Mouse (Mus musculus): ENCODE measurements around the gene Pcnx4. TPM values are rescaled to one million over a fixed set of nuclear protein-coding genes. Genes with fewer than 3 reads are reported as not detected.

The Pcnx4 gene
- polyA plus RNA-seq, 1 experiment, result 5.0 TPM

GRCm38 (mm10) chr12:72519855-72520254 lies 16.3 kb upstream of the Pcnx4 start:
- Histone ChIP-seq H3K27ac (ENCODE audit: insufficient read depth, low read depth, low read length) (no peak overlapping the region), H3K4me3 (ENCODE audit: insufficient read depth, low read length) (no peak overlapping the region), H3K4me1 (ENCODE audit: control insufficient read depth, insufficient read depth, low read length) (peaks cover 1% of the 10 kb centered on the region)
- TF ChIP-seq CTCF (IDR thresholded peaks at IDR 0.05; ENCODE audit: low read depth, low read length), result no peak
- no peak for TF ChIP-seq POLR2A (IDR thresholded peaks at IDR 0.05; ENCODE audit: borderline replicate concordance, low read depth, low read length)

GRCm38 (mm10) chr12:72520645-72521044 lies 15.5 kb upstream of the Pcnx4 start:
- TF ChIP-seq CTCF (IDR thresholded peaks at IDR 0.05; ENCODE audit: low read depth, low read length), result no peak
- TF ChIP-seq POLR2A (IDR thresholded peaks at IDR 0.05; ENCODE audit: borderline replicate concordance, low read depth, low read length), result no peak
- Histone ChIP-seq H3K27ac (ENCODE audit: insufficient read depth, low read depth, low read length) (no peak overlapping the region), H3K4me1 (ENCODE audit: control insufficient read depth, insufficient read depth, low read length) (no peaks in the 10 kb centered on the region), H3K4me3 (ENCODE audit: insufficient read depth, low read length) (no peak overlapping the region)

- no peaks in the 10 kb centered on the region for H3K4me1 ChIP-seq (ENCODE audit: control insufficient read depth, insufficient read depth, low read length)
- TF ChIP-seq POLR2A (IDR thresholded peaks at IDR 0.05; ENCODE audit: borderline replicate concordance, low read depth, low read length) (no peak), CTCF (IDR thresholded peaks at IDR 0.05; ENCODE audit: low read depth, low read length) (no peak)
- H3K27ac ChIP-seq (ENCODE audit: insufficient read depth, low read depth, low read length), result no peak overlapping the region
- no peak overlapping the region for H3K4me3 ChIP-seq (ENCODE audit: insufficient read depth, low read length)
These were observed 10.6 kb upstream of the Pcnx4 start for GRCm38 (mm10) chr12:72525588-72525987.

GRCm38 (mm10) chr12:72532303-72532702 lies 3.9 kb upstream of the Pcnx4 start:
- no peak for TF ChIP-seq CTCF (IDR thresholded peaks at IDR 0.05; ENCODE audit: low read depth, low read length)
- no peak for TF ChIP-seq POLR2A (IDR thresholded peaks at IDR 0.05; ENCODE audit: borderline replicate concordance, low read depth, low read length)
- Histone ChIP-seq H3K27ac (ENCODE audit: insufficient read depth, low read depth, low read length) (no peak overlapping the region), H3K4me1 (ENCODE audit: control insufficient read depth, insufficient read depth, low read length) (peaks cover 3% of the 10 kb centered on the region; the same call in 1 of the 2 replicates), H3K4me3 (ENCODE audit: insufficient read depth, low read length) (no peak overlapping the region)

GRCm38 (mm10) chr12:72533986-72534385 lies 2.2 kb upstream of the Pcnx4 start:
- Histone ChIP-seq H3K4me1 (ENCODE audit: control insufficient read depth, insufficient read depth, low read length) (peaks cover 3% of the 10 kb centered on the region; the same call in 1 of the 2 replicates), H3K4me3 (ENCODE audit: insufficient read depth, low read length) (no peak overlapping the region), H3K27ac (ENCODE audit: insufficient read depth, low read depth, low read length) (no peak overlapping the region)
- TF ChIP-seq CTCF (IDR thresholded peaks at IDR 0.05; ENCODE audit: low read depth, low read length) (no peak), POLR2A (IDR thresholded peaks at IDR 0.05; ENCODE audit: borderline replicate concordance, low read depth, low read length) (no peak)

- H3K27ac ChIP-seq (ENCODE audit: insufficient read depth, low read depth, low read length), result no peak overlapping the region
- H3K4me3 ChIP-seq (ENCODE audit: insufficient read depth, low read length), result peak overlapping the region; percentile 35
- TF ChIP-seq CTCF (IDR thresholded peaks at IDR 0.05; ENCODE audit: low read depth, low read length) (no peak), POLR2A (IDR thresholded peaks at IDR 0.05; ENCODE audit: borderline replicate concordance, low read depth, low read length) (no peak)
- H3K4me1 ChIP-seq (ENCODE audit: control insufficient read depth, insufficient read depth, low read length), result peaks cover 3% of the 10 kb centered on the region; the same call in 1 of the 2 replicates
These were observed 584 bp upstream of the Pcnx4 start for GRCm38 (mm10) chr12:72535599-72535998.

GRCm38 (mm10) chr12:72538571-72538970 lies 2.4 kb downstream of the Pcnx4 start:
- Histone ChIP-seq H3K4me3 (ENCODE audit: insufficient read depth, low read length) (no peak overlapping the region), H3K4me1 (ENCODE audit: control insufficient read depth, insufficient read depth, low read length) (peaks cover 3% of the 10 kb centered on the region; the same call in 1 of the 2 replicates), H3K27ac (ENCODE audit: insufficient read depth, low read depth, low read length) (no peak overlapping the region)
- TF ChIP-seq CTCF (IDR thresholded peaks at IDR 0.05; ENCODE audit: low read depth, low read length) (no peak), POLR2A (IDR thresholded peaks at IDR 0.05; ENCODE audit: borderline replicate concordance, low read depth, low read length) (no peak)

GRCm38 (mm10) chr12:72554347-72554746 lies 18.2 kb downstream of the Pcnx4 start:
- Histone ChIP-seq H3K27ac (ENCODE audit: insufficient read depth, low read depth, low read length) (no peak overlapping the region), H3K4me1 (ENCODE audit: control insufficient read depth, insufficient read depth, low read length) (no peaks in the 10 kb centered on the region), H3K4me3 (ENCODE audit: insufficient read depth, low read length) (no peak overlapping the region)
- TF ChIP-seq POLR2A (IDR thresholded peaks at IDR 0.05; ENCODE audit: borderline replicate concordance, low read depth, low read length), result no peak
- no peak for TF ChIP-seq CTCF (IDR thresholded peaks at IDR 0.05; ENCODE audit: low read depth, low read length)

- Histone ChIP-seq H3K4me3 (ENCODE audit: insufficient read depth, low read length) (no peak overlapping the region), H3K27ac (ENCODE audit: insufficient read depth, low read depth, low read length) (no peak overlapping the region), H3K4me1 (ENCODE audit: control insufficient read depth, insufficient read depth, low read length) (no peaks in the 10 kb centered on the region)
- no peak for TF ChIP-seq CTCF (IDR thresholded peaks at IDR 0.05; ENCODE audit: low read depth, low read length)
- TF ChIP-seq POLR2A (IDR thresholded peaks at IDR 0.05; ENCODE audit: borderline replicate concordance, low read depth, low read length), result no peak
These were observed 28.2 kb downstream of the Pcnx4 start for GRCm38 (mm10) chr12:72564281-72564795.

- no peak overlapping the region for H3K4me3 ChIP-seq (ENCODE audit: insufficient read depth, low read length)
- TF ChIP-seq CTCF (IDR thresholded peaks at IDR 0.05; ENCODE audit: low read depth, low read length) (no peak), POLR2A (IDR thresholded peaks at IDR 0.05; ENCODE audit: borderline replicate concordance, low read depth, low read length) (no peak)
- no peaks in the 10 kb centered on the region for H3K4me1 ChIP-seq (ENCODE audit: control insufficient read depth, insufficient read depth, low read length)
- H3K27ac ChIP-seq (ENCODE audit: insufficient read depth, low read depth, low read length), result no peak overlapping the region
These were observed 45.8 kb downstream of the Pcnx4 start for GRCm38 (mm10) chr12:72582021-72582420.
